Mouse (Mus musculus): ENCODE measurements around the gene Cd300ld4.
"Not testable (repeated sequence)": the region's sequence is repeated elsewhere in the genome, so short reads cannot be mapped to it uniquely, and the experiment has no call there.

DNA sequence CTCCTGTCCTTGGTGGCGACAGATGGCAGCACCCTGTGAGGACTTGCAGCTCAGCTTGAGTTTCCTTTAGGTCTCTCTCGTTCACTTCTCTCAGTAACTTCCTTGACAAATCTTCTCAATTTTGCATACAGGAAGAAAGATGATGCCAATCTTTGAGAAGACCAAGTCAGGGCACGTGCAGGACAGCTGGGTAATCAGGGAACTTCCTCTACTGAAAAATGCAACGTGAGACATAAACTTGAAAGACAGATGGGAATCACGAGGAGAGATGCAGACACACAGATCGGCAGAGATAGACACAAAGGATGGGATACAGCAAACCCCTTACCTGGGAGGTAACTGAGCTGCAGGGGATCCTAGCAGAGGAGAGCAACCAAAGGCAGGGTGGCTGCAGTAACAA, at the start of gene Cd300ld4:
- not testable (repeated sequence) for TF ChIP-seq CTCF (IDR thresholded peaks at IDR 0.05; ENCODE audit: extremely low read depth, insufficient read length, insufficient replicate concordance, low read depth, low read length); POLR2A (IDR thresholded peaks at IDR 0.05; ENCODE audit: low read depth, low read length)

All from small intestine, adult 2 months (tissue).